Mouse (Mus musculus) liver, adult 2 months (tissue): Measurements from ENCODE around the gene Prm3.

ENCODE experiments used
- CTCF ChIP-seq: fragments of 200-500 bp; IDR thresholded peaks from 2 replicates; pipeline ENCODE4 v1.5.1; 2011; ENCODE audit warnings: low read depth, low read length, control low read depth
- POLR2A ChIP-seq: fragments of 200-500 bp; IDR thresholded peaks from 2 replicates; pipeline ENCODE4 v1.6.1; 2011; ENCODE audit warnings: low read length, control low read depth; ENCODE audit not compliant: insufficient read depth; ENCODE audit errors: extremely low read depth

- no peak for TF ChIP-seq POLR2A
- TF ChIP-seq CTCF = no peak
Measured at GRCm38 (mm10) chr16:10741082-10741481, 49.6 kb downstream of the Prm3 start.
